Mouse (Mus musculus) stomach, embryonic 16.5 days (tissue): ENCODE results near the gene Gdpd5. TPM values are rescaled to one million over a fixed set of nuclear protein-coding genes. Genes with fewer than 3 reads are reported as not detected.

Source experiments
- ATAC-seq: fragments of 200-750 bp; cut with Nextera tagmentation; 2 replicates; pipeline ENCODE4 v1.8.0; 2017; ENCODE audit warnings: moderate number of reproducible peaks, moderate TSS enrichment; ENCODE audit not compliant: insufficient read depth, low FRiP score
- H3K27ac ChIP-seq: fragments of 300-500 bp; sonication (generic); 2 replicates; pipeline ENCODE4 v1.5.1; 2014; ENCODE audit warnings: low read length
- H3K27me3 ChIP-seq: fragments of 300-500 bp; sonication (generic); 2 replicates; pipeline ENCODE4 v1.6.1; 2014; ENCODE audit warnings: low read length, control low read depth, mixed read lengths; ENCODE audit not compliant: control insufficient read depth, insufficient read depth
- H3K36me3 ChIP-seq: fragments of 300-500 bp; sonication (generic); 2 replicates; pipeline ENCODE4 v1.6.1; 2014; ENCODE audit warnings: low read length; ENCODE audit not compliant: control insufficient read depth, insufficient read depth
- H3K4me1 ChIP-seq: fragments of 300-500 bp; sonication (generic); 2 replicates; pipeline ENCODE4 v1.6.1; 2014; ENCODE audit warnings: low read length, control low read depth, mixed read lengths; ENCODE audit not compliant: control insufficient read depth, insufficient read depth
- H3K4me2 ChIP-seq: fragments of 300-500 bp; sonication (generic); 2 replicates; pipeline ENCODE4 v1.6.1; 2014; ENCODE audit warnings: low read depth, low read length, mixed read lengths
- H3K4me3 ChIP-seq: fragments of 300-500 bp; sonication (generic); replicated peaks from 2 replicates; pipeline ENCODE4 v1.5.1; 2014; ENCODE audit warnings: mild to moderate bottlenecking, low read length
- H3K9ac ChIP-seq: fragments of 300-500 bp; sonication (generic); 2 replicates; pipeline ENCODE4 v1.6.1; 2014; ENCODE audit warnings: low read length
- H3K9me3 ChIP-seq: fragments of 300-500 bp; sonication (generic); replicated peaks from 2 replicates; pipeline ENCODE4 v1.6.1; 2016; ENCODE audit warnings: low read length, control low read depth; ENCODE audit not compliant: control insufficient read depth
- WGBS: fragments of 180-500 bp; shearing (Covaris S2); extraction: QIAGEN DNeasy Blood & Tissue Kit; methylation state at CpG from one replicate; pipeline ENCODE4 v1.1.7; 2014; 5-methylcytosine and 5-hydroxymethylcytosine counted together
- polyA plus RNA-seq: library from polyadenylated mRNA; unstranded; fragments of >200 nt; fragmentation: Nextera tagmentation; extraction: Ambion mirVana; gene quantifications from 2 replicates; pipeline ENCODE4 v1.2.1, GENCODE M21; 2015

Gdpd5 gene
- polyA plus RNA-seq, 1 experiment from 2014 or later: 17.1 TPM

- H3K9me3 ChIP-seq: no peaks in the 10 kb centered on the region
- H3K4me2 ChIP-seq: no peak overlapping the region
- H3K27me3 ChIP-seq: no peaks in the 10 kb centered on the region
- ATAC-seq: no peak
- H3K4me3 ChIP-seq: no peak overlapping the region
- H3K9ac ChIP-seq: peak overlapping the region; percentile 28; the same call in 1 of the 2 replicates
- peak overlapping the region; percentile 79 for H3K27ac ChIP-seq
- WGBS: 73% methylated on average over 9 of the region's 9 CpGs
- H3K4me1 ChIP-seq: peaks cover 10% of the 10 kb centered on the region
- H3K36me3 ChIP-seq: no peaks in the 10 kb centered on the region
These were observed 29.1 kb downstream of the Gdpd5 start for GRCm38 (mm10) chr7:99410315-99410714.

GRCm38 (mm10) chr7:99411047-99411779 lies 30.0 kb downstream of the Gdpd5 start:
- Histone ChIP-seq H3K4me1 (peaks cover 10% of the 10 kb centered on the region), H3K4me3 (no peak overlapping the region), H3K9ac (no peak overlapping the region), H3K27me3 (no peaks in the 10 kb centered on the region), H3K4me2 (no peak overlapping the region), H3K36me3 (no peaks in the 10 kb centered on the region), H3K27ac (0 out of 2 replicates have a peak overlapping the region, but pooled peaks have one; percentile 15), H3K9me3 (no peaks in the 10 kb centered on the region)
- 43% methylated on average over 6 of the region's 6 CpGs for WGBS
- ATAC-seq: no peak

GRCm38 (mm10) chr7:99415045-99415444 lies 33.8 kb downstream of the Gdpd5 start:
- no peak overlapping the region for H3K27ac ChIP-seq
- ATAC-seq: no peak

GRCm38 (mm10) chr7:99419311-99419710 lies 38.1 kb downstream of the Gdpd5 start:
- H3K9me3 ChIP-seq: no peaks in the 10 kb centered on the region
- no peak overlapping the region for H3K9ac ChIP-seq
- no peak overlapping the region for H3K4me2 ChIP-seq
- no peaks in the 10 kb centered on the region for H3K36me3 ChIP-seq
- 0 out of 2 replicates have a peak, but pooled peaks cover 4% of the 10 kb centered on the region for H3K4me1 ChIP-seq
- H3K27me3 ChIP-seq: no peaks in the 10 kb centered on the region
- no peak for ATAC-seq
- no peak overlapping the region for H3K4me3 ChIP-seq
- WGBS: 68% methylated on average over 3 of the region's 3 CpGs
- H3K27ac ChIP-seq: no peak overlapping the region

More at GRCm38 (mm10) chr7:99415045-99415444, 33.8 kb downstream of the Gdpd5 start:
- Histone ChIP-seq H3K36me3 (no peaks in the 10 kb centered on the region), H3K4me1 (peaks cover 1% of the 10 kb centered on the region), H3K9ac (no peak overlapping the region), H3K4me3 (no peak overlapping the region), H3K27me3 (no peaks in the 10 kb centered on the region), H3K4me2 (no peak overlapping the region), H3K9me3 (no peaks in the 10 kb centered on the region)
- 83% methylated on average over 4 of the region's 4 CpGs for WGBS

DNA sequence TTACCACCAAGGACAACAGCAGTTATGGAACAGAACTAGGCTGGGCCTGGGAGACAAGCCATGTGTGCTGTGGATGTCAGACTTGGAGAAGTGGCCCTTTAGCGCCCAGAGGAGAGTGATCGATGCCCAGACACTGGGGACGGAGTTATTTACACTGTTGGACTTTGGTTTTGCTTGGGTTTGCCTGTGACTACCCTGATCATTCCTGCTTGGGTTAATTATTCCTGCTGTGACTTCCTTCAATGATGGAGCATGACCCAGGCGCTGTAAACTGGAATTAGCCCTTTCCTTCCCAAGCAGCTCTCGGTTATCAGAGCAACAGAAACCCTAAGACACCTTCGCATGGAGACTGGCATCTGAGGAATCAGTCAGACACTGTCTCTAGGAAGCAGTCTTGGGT lies 39.8 kb downstream of the Gdpd5 start:
- peak; percentile 21; the same call in 1 of the 2 replicates for ATAC-seq
- Histone ChIP-seq H3K27me3 (no peaks in the 10 kb centered on the region), H3K4me1 (peaks cover 8% of the 10 kb centered on the region; the same call in 1 of the 2 replicates), H3K4me2 (no peak overlapping the region), H3K9ac (no peak overlapping the region), H3K27ac (no peak overlapping the region), H3K36me3 (no peaks in the 10 kb centered on the region), H3K4me3 (no peak overlapping the region), H3K9me3 (no peaks in the 10 kb centered on the region)
- WGBS: 80% methylated on average over 6 of the region's 6 CpGs

GRCm38 (mm10) chr7:99424538-99425155 lies 43.4 kb downstream of the Gdpd5 start:
- H3K9me3 ChIP-seq: no peaks in the 10 kb centered on the region
- peak overlapping the region; percentile 26; the same call in 1 of the 2 replicates for H3K9ac ChIP-seq
- H3K36me3 ChIP-seq: no peaks in the 10 kb centered on the region
- no peak overlapping the region for H3K4me3 ChIP-seq
- 25% methylated on average over 8 of the region's 8 CpGs for WGBS
- H3K4me2 ChIP-seq: no peak overlapping the region
- peaks cover 13% of the 10 kb centered on the region; the same call in 1 of the 2 replicates for H3K4me1 ChIP-seq
- H3K27me3 ChIP-seq: no peaks in the 10 kb centered on the region
- peak overlapping the region; percentile 38 for H3K27ac ChIP-seq
- ATAC-seq: no peak

DNA sequence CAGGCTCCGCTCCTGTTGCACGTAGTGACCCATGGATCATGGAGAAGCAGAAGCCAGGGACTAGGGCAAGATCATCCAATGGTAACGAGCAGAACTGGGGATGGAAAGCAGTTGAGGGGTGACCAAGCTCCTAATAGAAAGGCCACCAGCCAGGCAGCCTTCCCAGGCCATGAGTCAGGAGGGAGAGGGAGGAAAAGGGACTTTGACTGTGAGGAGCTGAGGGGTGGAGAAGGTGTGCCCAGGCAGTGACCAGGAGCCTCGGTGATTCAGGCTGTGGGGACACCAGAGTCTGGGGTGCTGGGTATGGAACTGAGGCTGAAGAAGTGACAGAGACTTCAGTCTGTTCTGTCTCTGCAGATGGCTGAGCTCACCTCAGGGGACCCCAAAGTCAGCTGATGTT lies 44.5 kb downstream of the Gdpd5 start:
- Histone ChIP-seq H3K4me2 (no peak overlapping the region), H3K9me3 (no peaks in the 10 kb centered on the region), H3K36me3 (no peaks in the 10 kb centered on the region), H3K4me1 (peaks cover 20% of the 10 kb centered on the region), H3K27me3 (no peaks in the 10 kb centered on the region), H3K9ac (no peak overlapping the region), H3K4me3 (no peak overlapping the region), H3K27ac (no peak overlapping the region)
- no peak for ATAC-seq
- WGBS: 87% methylated on average over 4 of the region's 4 CpGs

- H3K4me1 ChIP-seq: peaks cover 20% of the 10 kb centered on the region
- no peaks in the 10 kb centered on the region for H3K9me3 ChIP-seq
- no peak overlapping the region for H3K4me2 ChIP-seq
- H3K27me3 ChIP-seq: no peaks in the 10 kb centered on the region
- H3K4me3 ChIP-seq: no peak overlapping the region
- H3K27ac ChIP-seq: no peak overlapping the region
- no peak overlapping the region for H3K9ac ChIP-seq
- no peak for ATAC-seq
- WGBS: 74% methylated on average over 10 of the region's 10 CpGs
- no peaks in the 10 kb centered on the region for H3K36me3 ChIP-seq
These were observed 45.8 kb downstream of the Gdpd5 start for GRCm38 (mm10) chr7:99427031-99427430.

- Histone ChIP-seq H3K9me3 (no peaks in the 10 kb centered on the region), H3K9ac (no peak overlapping the region), H3K4me3 (no peak overlapping the region), H3K27ac (no peak overlapping the region), H3K27me3 (no peaks in the 10 kb centered on the region), H3K36me3 (no peaks in the 10 kb centered on the region), H3K4me2 (no peak overlapping the region), H3K4me1 (peaks cover 20% of the 10 kb centered on the region)
- 87% methylated on average over 3 of the region's 3 CpGs for WGBS
- no peak for ATAC-seq
These were observed 46.8 kb downstream of the Gdpd5 start for GRCm38 (mm10) chr7:99427987-99428386.
